Mouse (Mus musculus) embryo, embryonic 10.5 days (tissue): ENCODE results near the gene Brms1.

Experiments
- DNase-seq: peaks from one replicate; pipeline ENCODE4 v3.0.0-alpha.2; 2015; ENCODE audit warnings: low spot score

Brms1 gene

GRCm38 (mm10) chr19:5092083-5092482 is 50.9 kb downstream of the Brms1 start:
- DNase-seq: no peak

GRCm38 (mm10) chr19:5093481-5094242 is 52.5 kb downstream of the Brms1 start:
- DNase-seq: no peak

- peak; percentile 98 for DNase-seq
Observed at GRCm38 (mm10) chr19:5094243-5094632, 53.1 kb downstream of the Brms1 start.

DNA sequence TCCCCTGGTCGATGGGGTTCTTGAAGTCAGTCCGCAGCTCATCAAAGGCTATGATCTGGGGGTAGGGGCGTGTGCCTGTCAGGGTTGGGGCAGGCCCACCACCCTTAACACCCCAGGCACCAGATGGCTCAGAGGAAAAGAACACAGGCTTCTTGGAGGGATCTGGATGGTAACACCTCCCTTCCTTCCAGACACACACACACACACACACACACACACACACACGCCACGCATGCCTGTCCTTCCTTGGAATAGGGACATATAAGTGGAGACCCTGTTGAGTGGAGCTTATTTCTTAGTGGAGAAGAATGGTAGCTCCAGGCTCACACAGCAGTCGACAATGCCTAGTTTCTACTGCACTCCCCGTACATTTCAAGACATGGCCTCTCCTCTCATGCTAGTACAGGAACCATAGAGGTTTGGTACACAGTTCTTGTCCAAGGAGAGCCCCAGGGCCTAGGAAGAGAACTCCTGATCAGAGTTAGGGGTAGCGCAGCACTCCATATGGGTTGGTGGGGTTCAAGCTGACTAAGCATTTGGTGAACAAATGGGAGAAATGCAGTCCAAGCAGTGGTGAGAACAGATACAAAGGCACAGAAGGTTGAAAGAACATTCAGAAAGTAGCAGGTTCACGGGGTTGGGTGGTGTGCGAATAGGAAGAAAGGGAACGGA is 53.7 kb downstream of the Brms1 start:
- no peak for DNase-seq

- no peak for DNase-seq
Observed at GRCm38 (mm10) chr19:5095887-5096474, 54.8 kb downstream of the Brms1 start.

DNA sequence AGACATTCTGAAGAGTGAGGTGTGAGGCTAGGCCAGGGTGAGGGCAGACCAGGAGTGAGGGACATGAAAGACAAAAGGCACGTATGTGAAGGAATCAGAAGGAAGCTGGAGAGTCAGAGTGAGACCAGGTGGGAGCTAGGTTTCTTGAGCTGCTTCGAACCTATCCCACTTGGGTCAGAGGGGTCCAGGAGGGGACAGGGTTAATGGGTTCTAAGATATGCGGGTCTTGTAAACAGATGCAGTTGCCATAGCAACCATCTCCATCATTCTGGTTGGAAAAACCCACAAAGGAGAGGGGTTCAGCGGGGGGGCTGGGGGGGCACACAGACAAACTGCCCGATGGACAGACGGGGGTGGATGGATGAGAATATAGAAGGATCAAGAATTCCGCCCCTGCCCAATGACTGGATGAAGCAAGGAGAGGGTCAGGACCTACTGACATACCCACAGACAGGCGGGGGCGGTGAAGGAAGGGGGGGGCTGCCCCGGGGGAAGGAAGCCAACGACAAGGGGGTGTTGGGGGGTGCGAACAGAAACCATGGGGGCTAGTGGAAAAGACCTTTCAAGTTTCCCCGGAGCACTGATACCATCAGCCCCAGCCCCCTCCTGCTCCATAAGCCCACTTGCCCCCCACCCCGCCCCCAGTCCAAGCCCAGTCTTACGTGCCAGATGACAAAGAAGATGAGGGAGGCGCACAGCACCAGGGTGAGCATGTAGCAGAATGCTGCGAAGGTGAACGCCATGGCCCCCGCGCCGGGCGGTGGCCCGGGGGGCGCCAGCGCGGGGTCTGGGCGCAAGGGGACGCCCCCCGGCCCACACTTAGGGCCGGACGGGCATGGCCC is 56.6 kb downstream of the Brms1 start:
- DNase-seq: peak; percentile 65

DNA sequence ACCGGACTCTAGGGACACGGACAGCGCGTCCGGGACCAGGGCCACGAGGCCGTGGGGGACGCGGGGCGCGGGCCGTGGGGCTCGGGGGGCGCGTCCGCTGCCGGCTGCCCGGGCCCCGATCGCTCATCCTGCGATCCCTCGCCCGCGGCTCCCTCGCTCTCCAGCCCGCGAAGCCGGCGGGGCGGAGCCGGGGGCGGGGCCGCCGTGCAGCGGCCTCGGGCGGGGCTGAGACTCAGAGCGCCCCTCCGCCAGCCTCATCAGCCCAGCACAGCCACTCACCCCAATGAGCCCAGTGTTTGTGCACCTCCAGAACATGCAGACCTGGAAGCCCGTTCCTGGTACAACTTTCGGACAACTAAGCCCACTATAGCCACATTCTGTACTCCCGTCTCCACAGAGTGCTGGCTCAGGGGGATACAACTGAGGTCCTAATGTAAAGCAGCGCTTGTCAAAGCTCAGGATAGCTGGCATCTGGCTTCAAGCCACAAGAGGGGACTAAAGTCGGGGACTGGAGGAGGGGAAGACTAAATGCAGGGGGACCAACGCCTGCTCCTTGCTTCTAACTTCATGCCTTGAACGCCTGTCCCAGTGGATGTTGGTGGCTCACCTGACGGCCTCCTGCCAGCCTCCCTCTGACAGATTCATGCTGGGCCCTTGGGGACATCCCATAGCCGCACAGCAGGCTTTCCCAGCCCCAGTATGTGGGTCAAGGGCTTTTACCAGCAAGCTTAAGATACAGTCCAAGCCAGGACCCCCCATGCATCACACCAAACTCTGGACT is 57.4 kb downstream of the Brms1 start, which contains the start of gene Cnih2:
Gene Cnih2 (minus strand): TSS at position 159 of the 781 bp plus-strand sequence.
- DNase-seq: peak; percentile 84
